Mouse (Mus musculus) lung, postnatal 10 days (tissue): ENCODE data around the gene Col4a4.
A peak's percentile ranks its signal among the peaks of the same experiment; 100 is the strongest.

Experiments used
- DNase-seq: peaks from one replicate; pipeline ENCODE4 v3.0.0; 2021

Gene Col4a4

GRCm38 (mm10) chr1:82474461-82474961 lies 112.1 kb downstream of the Col4a4 start:
- peak; percentile 44 for DNase-seq

GRCm38 (mm10) chr1:82473467-82473866 lies 113.2 kb downstream of the Col4a4 start:
- no peak for DNase-seq

GRCm38 (mm10) chr1:82470516-82471225 lies 116.0 kb downstream of the Col4a4 start:
- DNase-seq = no peak

- no peak for DNase-seq
These were observed 117.8 kb downstream of the Col4a4 start for GRCm38 (mm10) chr1:82468872-82469271.

- no peak for DNase-seq
These were observed 121.3 kb downstream of the Col4a4 start for GRCm38 (mm10) chr1:82465321-82465853.

- peak; percentile 17 for DNase-seq
These were observed 125.6 kb downstream of the Col4a4 start for GRCm38 (mm10) chr1:82461041-82461440.

GRCm38 (mm10) chr1:82459926-82460325 lies 126.7 kb downstream of the Col4a4 start:
- no peak for DNase-seq

- DNase-seq = no peak
These were observed 127.3 kb downstream of the Col4a4 start for GRCm38 (mm10) chr1:82459350-82459749.

GRCm38 (mm10) chr1:82454031-82454430 lies 132.6 kb downstream of the Col4a4 start:
- no peak for DNase-seq

- DNase-seq = no peak
These were observed 134.6 kb downstream of the Col4a4 start for GRCm38 (mm10) chr1:82451927-82452651.

- no peak for DNase-seq
These were observed 136.8 kb downstream of the Col4a4 start for GRCm38 (mm10) chr1:82449851-82450250.

- DNase-seq = peak; percentile 29
These were observed 140.6 kb downstream of the Col4a4 start for GRCm38 (mm10) chr1:82446049-82446448.

GRCm38 (mm10) chr1:82443517-82443916 lies 143.1 kb downstream of the Col4a4 start:
- DNase-seq = no peak

- no peak for DNase-seq
These were observed 146.5 kb downstream of the Col4a4 start for GRCm38 (mm10) chr1:82440123-82440522.

- DNase-seq = no peak
These were observed 149.4 kb downstream of the Col4a4 start for GRCm38 (mm10) chr1:82437273-82437672.

- DNase-seq = no peak
These were observed 153.0 kb downstream of the Col4a4 start for GRCm38 (mm10) chr1:82433649-82434005.

- DNase-seq = peak; percentile 78
These were observed 153.6 kb downstream of the Col4a4 start for GRCm38 (mm10) chr1:82432919-82433648.

- DNase-seq = peak; percentile 76
These were observed 157.6 kb downstream of the Col4a4 start for GRCm38 (mm10) chr1:82429061-82429460.

GRCm38 (mm10) chr1:82427729-82428128 lies 158.9 kb downstream of the Col4a4 start:
- no peak for DNase-seq

GRCm38 (mm10) chr1:82415641-82416040 lies 171.0 kb downstream of the Col4a4 start:
- no peak for DNase-seq

GRCm38 (mm10) chr1:82414434-82415045 lies 172.1 kb downstream of the Col4a4 start:
- DNase-seq = no peak

- DNase-seq = no peak
These were observed 174.6 kb downstream of the Col4a4 start for GRCm38 (mm10) chr1:82412085-82412484.

GRCm38 (mm10) chr1:82411521-82411920 lies 175.1 kb downstream of the Col4a4 start:
- DNase-seq = no peak
